Mouse (Mus musculus): ENCODE results near the gene Dynll1. TPM values are rescaled to one million over a fixed set of nuclear protein-coding genes. Genes with fewer than 3 reads are reported as not detected.

Gene Dynll1
- polyA plus RNA-seq, 1 experiment from 2014 or later, result 1,301 TPM

DNA sequence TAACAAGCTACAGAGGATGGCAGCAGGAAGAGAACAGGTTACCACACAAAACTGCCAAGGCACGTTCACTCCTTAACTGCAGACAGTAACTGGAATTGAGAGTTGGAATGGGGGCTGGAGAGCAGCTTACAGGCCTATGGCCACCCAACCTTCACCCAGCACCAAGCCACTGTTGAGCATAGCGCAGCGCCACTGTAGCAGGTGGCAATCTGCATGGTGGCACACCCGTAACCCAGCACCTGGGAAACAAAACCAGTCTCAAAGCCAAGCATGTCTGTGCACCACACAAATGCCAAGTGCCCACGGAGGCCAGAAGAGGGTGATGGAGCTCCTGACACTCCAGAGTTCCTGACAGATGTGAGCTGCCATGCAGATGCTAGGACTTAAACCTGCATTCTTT is 34.5 kb downstream of the Dynll1 start:
- Histone ChIP-seq H3K9ac (ENCODE audit: low read length) (no peak overlapping the region), H3K36me3 (ENCODE audit: control insufficient read depth, insufficient read depth, low read length) (peaks cover 41% of the 10 kb centered on the region), H3K27me3 (ENCODE audit: control insufficient read depth, insufficient read depth, low read length) (no peaks in the 10 kb centered on the region), H3K9me3 (ENCODE audit: control insufficient read depth, low read length) (no peaks in the 10 kb centered on the region), H3K4me3 (ENCODE audit: control insufficient read depth in 1 of 2, insufficient read depth in 1 of 2, low read depth in 1 of 2, low read length in 2 of 2) (no peak overlapping the region), H3K4me1 (ENCODE audit: control insufficient read depth in 2 of 2, insufficient read depth in 2 of 2, low read length in 2 of 2) (peaks cover 16 to 55% of the 10 kb centered on the region in 2 experiments), H3K4me2 (ENCODE audit: low read length) (peak overlapping the region; percentile 40; the same call in 1 of the 2 replicates), H3K27ac (replicated peaks in 1 of 2; ENCODE audit: control insufficient read depth in 1 of 2, insufficient read depth in 1 of 2, low read depth in 2 of 2, low read length in 2 of 2) (peak overlapping the region in 1 of 2 experiments; percentile 47; a peak in 1 of 4 replicates)
- WGBS, result 84% methylated on average over 5 of the region's 5 CpGs
- no peak for ATAC-seq (ENCODE audit: insufficient number of reproducible peaks, insufficient read depth, low FRiP score, low read depth)

DNA sequence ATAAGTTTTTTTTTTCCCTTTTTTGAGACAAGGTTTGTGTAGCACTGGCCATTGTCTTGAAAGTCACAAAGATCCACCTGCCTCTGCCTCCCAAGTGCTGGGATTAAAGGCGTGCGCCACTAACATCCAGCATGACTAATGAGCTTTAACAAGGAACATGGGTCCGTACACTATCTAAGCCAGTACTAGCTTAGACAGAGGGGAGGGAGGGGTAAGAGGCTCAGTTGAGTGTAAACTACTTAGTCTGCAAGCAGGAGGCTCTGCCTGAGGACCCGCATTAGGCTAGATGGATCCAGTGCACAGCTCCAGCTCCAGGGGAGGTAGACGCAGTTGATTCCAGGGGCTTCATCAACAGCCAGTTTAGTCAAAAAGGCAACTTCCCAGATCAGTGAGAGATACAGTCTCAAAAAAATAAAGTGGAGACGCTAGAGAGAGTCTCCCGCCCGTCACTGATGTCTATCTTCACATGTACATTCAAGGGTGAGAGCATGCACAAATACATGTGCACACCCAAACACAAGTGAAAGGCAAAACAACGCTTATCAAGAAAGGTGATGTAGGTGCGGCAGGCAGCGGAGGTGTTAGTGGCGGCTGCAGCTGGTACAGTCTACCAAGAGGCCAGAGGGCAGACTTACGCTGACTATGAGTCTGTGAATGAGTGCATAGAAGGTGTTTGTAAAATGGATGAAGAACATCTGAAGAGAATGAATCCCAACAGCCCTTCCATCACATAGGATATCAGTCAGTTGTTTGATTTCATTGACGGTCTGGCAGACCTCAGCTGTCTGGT is 38.1 kb downstream of the Dynll1 start:
- Histone ChIP-seq H3K4me1 (ENCODE audit: control insufficient read depth in 2 of 2, insufficient read depth in 2 of 2, low read length in 2 of 2) (peaks cover 10 to 21% of the 10 kb centered on the region in 2 experiments), H3K36me3 (ENCODE audit: control insufficient read depth, insufficient read depth, low read length) (peaks cover 47% of the 10 kb centered on the region), H3K27me3 (ENCODE audit: control insufficient read depth, insufficient read depth, low read length) (no peaks in the 10 kb centered on the region), H3K9ac (ENCODE audit: low read length) (no peak overlapping the region), H3K27ac (replicated peaks in 1 of 2; ENCODE audit: control insufficient read depth in 1 of 2, insufficient read depth in 1 of 2, low read depth in 2 of 2, low read length in 2 of 2) (no peak overlapping the region), H3K4me3 (ENCODE audit: control insufficient read depth in 1 of 2, insufficient read depth in 1 of 2, low read depth in 1 of 2, low read length in 2 of 2) (no peak overlapping the region), H3K4me2 (ENCODE audit: low read length) (no peak overlapping the region), H3K9me3 (ENCODE audit: control insufficient read depth, low read length) (no peaks in the 10 kb centered on the region)
- ATAC-seq (ENCODE audit: insufficient number of reproducible peaks, insufficient read depth, low FRiP score, low read depth), result no peak
- 91% methylated on average over 14 of the region's 14 CpGs for WGBS

DNA sequence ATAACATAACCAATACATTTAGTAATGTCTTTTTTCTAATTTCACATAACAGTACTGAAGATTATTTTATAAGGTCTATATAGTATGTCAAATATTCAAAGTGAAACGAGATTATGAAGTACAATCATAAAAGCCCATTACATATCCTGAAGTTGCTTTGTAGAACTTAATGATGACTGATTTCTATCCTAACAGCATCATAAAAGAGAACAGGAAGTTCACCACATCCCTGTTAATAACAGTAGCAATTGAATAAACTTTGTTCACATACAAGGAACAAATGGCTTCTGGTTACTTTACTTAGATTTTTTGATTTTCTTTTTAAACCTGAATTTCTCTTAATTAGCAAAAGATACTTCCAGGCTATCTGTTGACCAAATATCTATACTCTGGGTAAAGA is 38.9 kb downstream of the Dynll1 start:
- Histone ChIP-seq H3K27me3 (ENCODE audit: control insufficient read depth, insufficient read depth, low read length) (no peaks in the 10 kb centered on the region), H3K4me1 (ENCODE audit: control insufficient read depth in 2 of 2, insufficient read depth in 2 of 2, low read length in 2 of 2) (peaks cover 6 to 13% of the 10 kb centered on the region in 2 experiments), H3K27ac (replicated peaks in 1 of 2; ENCODE audit: control insufficient read depth in 1 of 2, insufficient read depth in 1 of 2, low read depth in 2 of 2, low read length in 2 of 2) (no peak overlapping the region), H3K4me2 (ENCODE audit: low read length) (no peak overlapping the region), H3K9ac (ENCODE audit: low read length) (no peak overlapping the region), H3K36me3 (ENCODE audit: control insufficient read depth, insufficient read depth, low read length) (peaks cover 55% of the 10 kb centered on the region), H3K4me3 (ENCODE audit: control insufficient read depth in 1 of 2, insufficient read depth in 1 of 2, low read depth in 1 of 2, low read length in 2 of 2) (no peak overlapping the region), H3K9me3 (ENCODE audit: control insufficient read depth, low read length) (no peaks in the 10 kb centered on the region)
- ATAC-seq (ENCODE audit: insufficient number of reproducible peaks, insufficient read depth, low FRiP score, low read depth), result no peak
- 86% methylated on average over 1 of the region's 1 CpGs for WGBS

DNA sequence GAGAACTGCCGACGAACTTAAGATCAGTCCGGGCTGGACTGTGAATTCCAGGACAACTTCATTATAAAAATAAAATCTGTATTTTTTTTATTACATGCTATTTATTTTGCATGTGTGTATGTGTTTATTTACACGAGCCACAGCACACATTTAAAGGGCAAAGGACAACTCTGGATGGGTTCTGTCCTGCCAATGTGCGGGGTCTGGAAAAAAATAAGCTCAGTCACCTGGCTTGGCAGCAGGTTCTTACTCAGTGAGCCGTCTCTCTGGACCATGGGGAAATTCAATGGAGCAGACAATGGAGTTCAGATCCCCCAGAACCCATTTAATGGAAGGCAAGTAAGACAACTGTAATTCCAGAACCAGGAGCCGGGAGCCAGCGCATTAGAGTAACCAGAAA is 39.7 kb downstream of the Dynll1 start:
- H3K4me2 ChIP-seq (ENCODE audit: low read length), result no peak overlapping the region
- peaks cover 56% of the 10 kb centered on the region for H3K36me3 ChIP-seq (ENCODE audit: control insufficient read depth, insufficient read depth, low read length)
- H3K4me1 ChIP-seq (ENCODE audit: control insufficient read depth in 2 of 2, insufficient read depth in 2 of 2, low read length in 2 of 2), result peaks cover 1 to 6% of the 10 kb centered on the region in 2 experiments; a peak in 3 of 4 replicates
- no peak overlapping the region for H3K9ac ChIP-seq (ENCODE audit: low read length)
- no peaks in the 10 kb centered on the region for H3K9me3 ChIP-seq (ENCODE audit: control insufficient read depth, low read length)
- no peak overlapping the region for H3K4me3 ChIP-seq (ENCODE audit: control insufficient read depth in 1 of 2, insufficient read depth in 1 of 2, low read depth in 1 of 2, low read length in 2 of 2)
- H3K27me3 ChIP-seq (ENCODE audit: control insufficient read depth, insufficient read depth, low read length), result no peaks in the 10 kb centered on the region
- WGBS, result 87% methylated on average over 8 of the region's 8 CpGs
- no peak for ATAC-seq (ENCODE audit: insufficient number of reproducible peaks, insufficient read depth, low FRiP score, low read depth)
- no peak overlapping the region for H3K27ac ChIP-seq (replicated peaks in 1 of 2; ENCODE audit: control insufficient read depth in 1 of 2, insufficient read depth in 1 of 2, low read depth in 2 of 2, low read length in 2 of 2)

- Histone ChIP-seq H3K9me3 (ENCODE audit: control insufficient read depth, low read length) (no peaks in the 10 kb centered on the region), H3K27ac (replicated peaks in 1 of 2; ENCODE audit: control insufficient read depth in 1 of 2, insufficient read depth in 1 of 2, low read depth in 2 of 2, low read length in 2 of 2) (no peak overlapping the region), H3K27me3 (ENCODE audit: control insufficient read depth, insufficient read depth, low read length) (no peaks in the 10 kb centered on the region), H3K9ac (ENCODE audit: low read length) (no peak overlapping the region), H3K36me3 (ENCODE audit: control insufficient read depth, insufficient read depth, low read length) (peaks cover 64% of the 10 kb centered on the region), H3K4me3 (ENCODE audit: control insufficient read depth in 1 of 2, insufficient read depth in 1 of 2, low read depth in 1 of 2, low read length in 2 of 2) (no peak overlapping the region), H3K4me2 (ENCODE audit: low read length) (no peak overlapping the region), H3K4me1 (ENCODE audit: control insufficient read depth in 2 of 2, insufficient read depth in 2 of 2, low read length in 2 of 2) (no peaks in the 10 kb centered on the region)
- WGBS, result 75% methylated on average over 6 of the region's 6 CpGs
- ATAC-seq (ENCODE audit: insufficient number of reproducible peaks, insufficient read depth, low FRiP score, low read depth), result no peak
Observed at GRCm38 (mm10) chr5:115260356-115260755, 40.4 kb downstream of the Dynll1 start.

GRCm38 (mm10) chr5:115256909-115257546 is 43.8 kb downstream of the Dynll1 start:
- no peaks in the 10 kb centered on the region for H3K27me3 ChIP-seq (ENCODE audit: control insufficient read depth, insufficient read depth, low read length)
- H3K9me3 ChIP-seq (ENCODE audit: control insufficient read depth, low read length), result no peaks in the 10 kb centered on the region
- H3K36me3 ChIP-seq (ENCODE audit: control insufficient read depth, insufficient read depth, low read length), result peaks cover 59% of the 10 kb centered on the region
- H3K4me3 ChIP-seq (ENCODE audit: control insufficient read depth in 1 of 2, insufficient read depth in 1 of 2, low read depth in 1 of 2, low read length in 2 of 2), result no peak overlapping the region
- no peak overlapping the region for H3K27ac ChIP-seq (replicated peaks in 1 of 2; ENCODE audit: control insufficient read depth in 1 of 2, insufficient read depth in 1 of 2, low read depth in 2 of 2, low read length in 2 of 2)
- ATAC-seq (ENCODE audit: insufficient number of reproducible peaks, insufficient read depth, low FRiP score, low read depth), result no peak
- WGBS, result 93% methylated on average over 10 of the region's 10 CpGs
- no peaks in the 10 kb centered on the region for H3K4me1 ChIP-seq (ENCODE audit: control insufficient read depth in 2 of 2, insufficient read depth in 2 of 2, low read length in 2 of 2)
- no peak overlapping the region for H3K4me2 ChIP-seq (ENCODE audit: low read length)
- H3K9ac ChIP-seq (ENCODE audit: low read length), result no peak overlapping the region

GRCm38 (mm10) chr5:115255472-115255871 is 45.3 kb downstream of the Dynll1 start:
- Histone ChIP-seq H3K36me3 (ENCODE audit: control insufficient read depth, insufficient read depth, low read length) (peaks cover 71% of the 10 kb centered on the region), H3K4me1 (ENCODE audit: control insufficient read depth in 2 of 2, insufficient read depth in 2 of 2, low read length in 2 of 2) (no peaks in the 10 kb centered on the region), H3K9ac (ENCODE audit: low read length) (no peak overlapping the region), H3K9me3 (ENCODE audit: control insufficient read depth, low read length) (no peaks in the 10 kb centered on the region), H3K4me3 (ENCODE audit: control insufficient read depth in 1 of 2, insufficient read depth in 1 of 2, low read depth in 1 of 2, low read length in 2 of 2) (no peak overlapping the region), H3K4me2 (ENCODE audit: low read length) (no peak overlapping the region), H3K27me3 (ENCODE audit: control insufficient read depth, insufficient read depth, low read length) (no peaks in the 10 kb centered on the region), H3K27ac (replicated peaks in 1 of 2; ENCODE audit: control insufficient read depth in 1 of 2, insufficient read depth in 1 of 2, low read depth in 2 of 2, low read length in 2 of 2) (no peak overlapping the region)
- ATAC-seq (ENCODE audit: insufficient number of reproducible peaks, insufficient read depth, low FRiP score, low read depth), result no peak
- WGBS, result 81% methylated on average over 1 of the region's 1 CpGs
